Comparison of ENCODE assay signal across 13 mouse cellular contexts in the genomic region with DNA sequence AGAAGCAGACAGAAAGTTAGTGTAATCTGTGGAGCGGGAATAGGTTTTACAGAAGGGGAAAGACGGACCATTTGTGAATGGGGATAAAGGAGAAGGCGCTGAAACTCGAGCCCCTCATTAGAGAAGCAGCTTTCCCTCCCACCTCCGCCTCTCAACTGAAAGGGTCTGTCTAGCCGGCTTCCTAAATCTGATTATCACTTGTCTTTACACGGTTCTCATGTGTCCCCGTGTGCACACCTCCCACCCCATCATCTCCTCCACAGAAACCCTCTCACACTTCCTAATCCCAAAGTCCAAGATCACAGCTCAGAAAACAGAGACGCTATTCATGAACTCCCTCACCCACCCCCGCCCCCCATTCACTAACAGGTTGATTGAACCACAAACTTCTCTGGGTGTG. TPM values are rescaled to one million over a fixed set of nuclear protein-coding genes. Genes with fewer than 3 reads are reported as not detected.
DNase-seq lines count a peak whose midpoint lies in the region; ATAC-seq and TF ChIP-seq lines count a peak whose summit lies in the region.
"Had no signal": no experiment of that assay in that cellular context is flagged by ENCODE, and none has a peak within 500 bp of the region (broad histone marks: within the 10 kb centered on the region; RNA-seq: fewer than 3 reads in every experiment).

No protein-coding gene starts in this region.

- H3K9ac ChIP-seq in heart, embryonic 13.5 days = peak overlapping the region; percentile 15; the same call in 1 of the 2 replicates
- H3K9ac ChIP-seq in lung, embryonic 14.5 days = no peak overlapping the region
- H3K9ac ChIP-seq in forebrain, embryonic 11.5 days (ENCODE audit: low read length) = 0 out of 2 replicates have a peak overlapping the region, but pooled peaks have one; percentile 6
- H3K9ac ChIP-seq in neural tube, embryonic 14.5 days (replicated peaks; ENCODE audit: low read depth, low read length) = no peak overlapping the region
- H3K9ac ChIP-seq: hindbrain, embryonic 15.5 days; lung, embryonic 15.5 days had no signal

- H3K27me3 ChIP-seq in heart, embryonic 13.5 days (replicated peaks) = no peaks in the 10 kb centered on the region
- H3K27me3 ChIP-seq in lung, embryonic 14.5 days (ENCODE audit: insufficient read depth, low read length) = no peaks in the 10 kb centered on the region
- H3K27me3 ChIP-seq in forebrain, embryonic 11.5 days (ENCODE audit: control insufficient read depth, insufficient read depth, low read length) = no peaks in the 10 kb centered on the region
- no peaks in the 10 kb centered on the region for H3K27me3 ChIP-seq in neural tube, embryonic 14.5 days (ENCODE audit: control insufficient read depth, insufficient read depth, low read length)
- H3K27me3 ChIP-seq: hindbrain, embryonic 15.5 days; lung, embryonic 15.5 days; Patski had no signal

- no peaks in the 10 kb centered on the region for H3K9me3 ChIP-seq in heart, embryonic 13.5 days
- H3K9me3 ChIP-seq in lung, embryonic 14.5 days (ENCODE audit: low read depth, low read length) = no peaks in the 10 kb centered on the region
- no peaks in the 10 kb centered on the region for H3K9me3 ChIP-seq in forebrain, embryonic 11.5 days (ENCODE audit: control insufficient read depth, low read length)
- no peaks in the 10 kb centered on the region for H3K9me3 ChIP-seq in neural tube, embryonic 14.5 days (ENCODE audit: control insufficient read depth, low read length)
- H3K9me3 ChIP-seq: hindbrain, embryonic 15.5 days; lung, embryonic 15.5 days had no signal

- H3K36me3 ChIP-seq in heart, embryonic 13.5 days = peaks cover 50% of the 10 kb centered on the region
- H3K36me3 ChIP-seq in lung, embryonic 14.5 days (ENCODE audit: insufficient read depth) = peaks cover 47% of the 10 kb centered on the region
- no peaks in the 10 kb centered on the region for H3K36me3 ChIP-seq in forebrain, embryonic 11.5 days (ENCODE audit: control insufficient read depth, insufficient read depth, low read length)
- H3K36me3 ChIP-seq in neural tube, embryonic 14.5 days (ENCODE audit: control insufficient read depth, insufficient read depth, low read length) = no peaks in the 10 kb centered on the region
- H3K36me3 ChIP-seq: hindbrain, embryonic 15.5 days had no signal

- H3K4me2 ChIP-seq in heart, embryonic 13.5 days = peak overlapping the region; percentile 14
- no peak overlapping the region for H3K4me2 ChIP-seq in lung, embryonic 14.5 days
- H3K4me2 ChIP-seq in forebrain, embryonic 11.5 days (ENCODE audit: low read depth, low read length, severe bottlenecking) = peak overlapping the region; percentile 27; the same call in 1 of the 2 replicates
- no peak overlapping the region for H3K4me2 ChIP-seq in neural tube, embryonic 14.5 days (ENCODE audit: low read depth, low read length)
- H3K4me2 ChIP-seq: hindbrain, embryonic 15.5 days; lung, embryonic 15.5 days had no signal

- no peak for TF ChIP-seq CTCF in lung, embryonic 14.5 days (IDR thresholded peaks at IDR 0.05; ENCODE audit: low read depth)

- ATAC-seq in heart, embryonic 13.5 days (ENCODE audit: extremely low read depth, insufficient number of reproducible peaks, low FRiP score, low TSS enrichment) = no peak
- ATAC-seq in lung, embryonic 14.5 days (ENCODE audit: insufficient read depth) = no peak
- ATAC-seq in forebrain, embryonic 11.5 days (replicated peaks; ENCODE audit: low FRiP score) = peak; percentile 88
- peak; percentile 52; the same call in 1 of the 2 replicates for ATAC-seq in neural tube, embryonic 14.5 days (ENCODE audit: low read depth)
- ATAC-seq: Patski had no signal

- DNase-seq in heart, adult 18-20 months = no peak
- no peak for DNase-seq in lung, embryonic 14.5 days
- DNase-seq in lung, postnatal 14 days = no peak
- DNase-seq in forebrain, embryonic 11.5 days (ENCODE audit: low spot score) = peak; percentile 74
- no peak for DNase-seq in layer of hippocampus, adult 9-11 months
- no peak for DNase-seq in urinary bladder, postnatal 10 days (ENCODE audit: low spot score)
- DNase-seq: cerebellum, postnatal 14 days; right cerebral cortex, postnatal 4 days had no signal

- WGBS in heart, embryonic 13.5 days = 16% methylated on average over 10 of the region's 10 CpGs
- 13% methylated on average over 10 of the region's 10 CpGs for WGBS in lung, embryonic 14.5 days
- 3% methylated on average over 10 of the region's 10 CpGs for whole genome bisulfite sequencing in forebrain, embryonic 11.5 days
- WGBS in neural tube, embryonic 14.5 days = 10% methylated on average over 10 of the region's 10 CpGs

- no peak overlapping the region for H3K4me3 ChIP-seq in heart, embryonic 13.5 days
- H3K4me3 ChIP-seq in lung, embryonic 14.5 days (ENCODE audit: low read depth, low read length) = no peak overlapping the region
- no peak overlapping the region for H3K4me3 ChIP-seq in forebrain, embryonic 11.5 days (ENCODE audit: low read depth, low read length)
- H3K4me3 ChIP-seq in neural tube, embryonic 14.5 days (ENCODE audit: low read depth, low read length) = no peak overlapping the region
- H3K4me3 ChIP-seq: hindbrain, embryonic 15.5 days; lung, embryonic 15.5 days had no signal

- peaks cover 75% of the 10 kb centered on the region for H3K4me1 ChIP-seq in heart, embryonic 13.5 days
- H3K4me1 ChIP-seq in lung, embryonic 14.5 days (ENCODE audit: insufficient read depth) = peaks cover 42% of the 10 kb centered on the region
- H3K4me1 ChIP-seq in forebrain, embryonic 11.5 days (replicated peaks; ENCODE audit: control insufficient read depth, insufficient read depth, low read length) = peaks cover 28% of the 10 kb centered on the region
- no peaks in the 10 kb centered on the region; the same call in 1 of the 2 replicates for H3K4me1 ChIP-seq in neural tube, embryonic 14.5 days (ENCODE audit: control insufficient read depth, insufficient read depth, low read length)

- peak overlapping the region; percentile 74 for H3K27ac ChIP-seq in heart, embryonic 13.5 days (replicated peaks)
- peak overlapping the region; percentile 19; the same call in 1 of the 2 replicates for H3K27ac ChIP-seq in lung, embryonic 14.5 days (ENCODE audit: low read depth)
- H3K27ac ChIP-seq in forebrain, embryonic 11.5 days (ENCODE audit: low read depth, low read length) = peak overlapping the region; percentile 76; the same call in 1 of the 2 replicates
- H3K27ac ChIP-seq in neural tube, embryonic 14.5 days (ENCODE audit: low read depth, low read length) = no peak overlapping the region
- H3K27ac ChIP-seq: hindbrain, embryonic 15.5 days had no signal

RNA-seq across cellular contexts. Expression of a gene that starts 21.5 kb away (rescaled TPM):
- 23.2 and 23.7 TPM in 2 replicates for polyA plus RNA-seq in heart, embryonic 13.5 days (2015; fragmentation: Nextera tagmentation; extraction: Ambion mirVana)
- total RNA-seq in heart, adult 18-20 months (2021) = 10 to 100 TPM; 49.2 to 51.9 TPM
- 48.8 TPM in 2 replicates for polyA plus RNA-seq in lung, embryonic 14.5 days (2014; fragmentation: Nextera tagmentation; extraction: Ambion mirVana)
- 45.8 and 51.1 TPM in 2 replicates for polyA plus RNA-seq in forebrain, embryonic 11.5 days (2014; fragmentation: Nextera tagmentation; extraction: Ambion mirVana)
- 41.2 and 47.8 TPM in 2 replicates for polyA plus RNA-seq in neural tube, embryonic 14.5 days (2014; fragmentation: Nextera tagmentation; extraction: Ambion mirVana)

Comparison
In these comparisons a context has a peak if more than half of its experiments do, and no peak if none do; other contexts are left out.
1. ATAC-seq: peak in forebrain, embryonic 11.5 days (single experiment) and neural tube, embryonic 14.5 days (single experiment); none in heart, embryonic 13.5 days (single experiment) and lung, embryonic 14.5 days (single experiment).
2. H3K4me2 ChIP-seq: peak in heart, embryonic 13.5 days (single experiment) and forebrain, embryonic 11.5 days (single experiment); none in lung, embryonic 14.5 days (single experiment) and neural tube, embryonic 14.5 days (single experiment).
3. H3K9ac ChIP-seq: peak in heart, embryonic 13.5 days (single experiment) and forebrain, embryonic 11.5 days (single experiment); none in lung, embryonic 14.5 days (single experiment) and neural tube, embryonic 14.5 days (single experiment).